Mouse (Mus musculus) neural tube, embryonic 15.5 days (tissue): ENCODE results near the gene Cplx1. TPM values are rescaled to one million over a fixed set of nuclear protein-coding genes. Genes with fewer than 3 reads are reported as not detected.
A peak's percentile ranks its signal among the peaks of the same experiment; 100 is the strongest.

Experiments used
- ATAC-seq: fragments of 200-750 bp; cut with Nextera tagmentation; 2 replicates; pipeline ENCODE4 v1.8.0; 2017; ENCODE audit warnings: mild to moderate bottlenecking, moderate TSS enrichment, moderate library complexity; ENCODE audit not compliant: low FRiP score
- H3K27ac ChIP-seq: fragments of 300-500 bp; sonication (generic); replicated peaks from 2 replicates; pipeline ENCODE4 v1.5.1; 2015; ENCODE audit warnings: mild to moderate bottlenecking, inconsistent platforms
- H3K27me3 ChIP-seq: fragments of 300-500 bp; sonication (generic); replicated peaks from 2 replicates; pipeline ENCODE4 v1.6.1; 2015; ENCODE audit warnings: inconsistent platforms
- H3K36me3 ChIP-seq: fragments of 300-500 bp; sonication (generic); 2 replicates; pipeline ENCODE4 v1.6.1; 2015; ENCODE audit warnings: inconsistent platforms
- H3K4me1 ChIP-seq: fragments of 300-500 bp; sonication (generic); 2 replicates; pipeline ENCODE4 v1.6.1; 2015; ENCODE audit warnings: inconsistent platforms
- H3K4me2 ChIP-seq: fragments of 300-500 bp; sonication (generic); 2 replicates; pipeline ENCODE4 v1.6.1; 2015; ENCODE audit warnings: inconsistent platforms, mild to moderate bottlenecking, moderate library complexity
- H3K4me3 ChIP-seq: fragments of 300-500 bp; sonication (generic); replicated peaks from 2 replicates; pipeline ENCODE4 v1.5.1; 2015; ENCODE audit warnings: mild to moderate bottlenecking, inconsistent platforms
- H3K9ac ChIP-seq: fragments of 300-500 bp; sonication (generic); replicated peaks from 2 replicates; pipeline ENCODE4 v1.6.1; 2015; ENCODE audit warnings: mild to moderate bottlenecking, inconsistent platforms
- H3K9me3 ChIP-seq: fragments of 300-500 bp; sonication (generic); replicated peaks from 2 replicates; pipeline ENCODE4 v1.6.1; 2016; ENCODE audit warnings: inconsistent platforms
- WGBS: fragments of 180-500 bp; shearing (Covaris S2); methylation state at CpG from one replicate; pipeline ENCODE4 v1.1.7; 2015; ENCODE audit warnings: mixed read lengths; 5-methylcytosine and 5-hydroxymethylcytosine counted together
- polyA plus RNA-seq: library from polyadenylated mRNA; unstranded; fragments of >200 nt; fragmentation: Nextera tagmentation; extraction: Ambion mirVana; gene quantifications from 2 replicates; pipeline ENCODE4 v1.2.1, GENCODE M21; 2015

Gene Cplx1
- polyA plus RNA-seq, 1 experiment from 2014 or later: 285 TPM

- H3K36me3 ChIP-seq: peaks cover 5% of the 10 kb centered on the region; the same call in 1 of the 2 replicates
- H3K4me3 ChIP-seq: peak overlapping the region; percentile 55
- H3K9ac ChIP-seq: peak overlapping the region; percentile 64
- peaks cover 34% of the 10 kb centered on the region for H3K4me1 ChIP-seq
- peak; percentile 7; the same call in 1 of the 2 replicates for ATAC-seq
- H3K27me3 ChIP-seq: peaks cover 21% of the 10 kb centered on the region
- H3K9me3 ChIP-seq: no peaks in the 10 kb centered on the region
- peak overlapping the region; percentile 87 for H3K27ac ChIP-seq
- 11% methylated on average over 7 of the region's 7 CpGs for WGBS
- peak overlapping the region; percentile 76 for H3K4me2 ChIP-seq
Observed at GRCm38 (mm10) chr5:108549137-108549488, 711 bp downstream of the Cplx1 start.

DNA sequence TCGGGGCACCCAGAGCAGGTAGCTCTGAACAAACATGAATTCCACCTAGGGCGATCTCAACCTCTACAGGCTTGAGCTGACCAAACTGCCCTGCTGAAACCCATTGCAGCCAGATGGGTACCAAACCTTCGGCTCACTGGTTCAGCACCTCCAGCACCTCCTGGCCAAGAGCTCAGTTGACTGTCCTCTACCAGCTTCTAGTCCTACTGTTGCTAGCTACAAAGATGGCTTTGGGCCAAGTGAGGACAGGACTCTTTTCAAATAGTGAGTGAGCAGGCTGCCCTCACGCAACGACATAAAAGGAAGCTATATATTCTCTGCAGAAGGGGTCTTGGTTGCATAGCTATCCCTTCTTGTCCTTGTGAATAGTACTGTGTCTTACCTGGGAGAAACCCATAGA is 2.2 kb downstream of the Cplx1 start:
- H3K4me2 ChIP-seq: peak overlapping the region; percentile 76
- H3K27ac ChIP-seq: no peak overlapping the region
- H3K27me3 ChIP-seq: peaks cover 21% of the 10 kb centered on the region
- ATAC-seq: no peak
- no peak overlapping the region for H3K4me3 ChIP-seq
- peaks cover 34% of the 10 kb centered on the region for H3K4me1 ChIP-seq
- no peaks in the 10 kb centered on the region for H3K9me3 ChIP-seq
- H3K36me3 ChIP-seq: peaks cover 11% of the 10 kb centered on the region
- 90% methylated on average over 5 of the region's 5 CpGs for WGBS
- no peak overlapping the region for H3K9ac ChIP-seq

DNA sequence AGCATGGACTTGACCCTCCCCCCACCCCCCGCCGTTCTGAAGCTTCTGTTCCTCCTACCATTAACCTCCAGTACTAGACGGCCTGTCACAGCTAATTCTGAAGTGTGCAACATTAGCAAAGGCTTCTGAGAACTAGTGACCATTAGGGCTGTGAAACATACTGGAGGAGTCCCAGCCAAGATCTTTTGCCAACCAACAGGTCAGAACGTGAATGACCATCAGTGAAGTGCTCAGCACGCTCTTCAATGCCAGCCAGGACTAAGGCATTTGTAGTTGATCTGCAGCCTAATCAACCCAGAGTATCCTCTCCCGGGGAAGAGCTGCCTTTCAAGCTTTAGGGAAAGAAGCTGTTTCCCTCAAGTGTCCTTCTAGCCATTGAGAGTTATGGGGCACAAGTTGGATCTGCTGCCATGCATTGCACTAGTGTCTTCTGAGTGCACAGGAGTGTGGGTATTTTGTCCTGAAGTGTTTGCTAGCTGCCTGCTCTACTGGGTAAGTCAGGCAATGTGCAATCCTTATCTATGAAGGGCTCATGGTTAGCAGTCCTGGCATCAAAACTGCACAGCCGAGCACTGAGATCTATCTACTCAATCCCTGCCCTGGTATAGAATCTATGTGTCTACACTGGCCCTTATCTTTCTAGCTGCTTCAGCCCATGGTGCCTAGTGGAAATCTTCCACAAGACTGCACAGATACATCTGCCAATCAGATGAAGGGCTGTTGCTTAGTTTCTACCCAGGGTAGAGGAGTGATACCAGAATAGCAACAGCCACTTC is 6.1 kb downstream of the Cplx1 start:
- ATAC-seq: no peak
- H3K27ac ChIP-seq: no peak overlapping the region
- 73% methylated on average over 7 of the region's 7 CpGs for WGBS
- no peak overlapping the region for H3K4me3 ChIP-seq
- peaks cover 16% of the 10 kb centered on the region for H3K4me1 ChIP-seq
- H3K9me3 ChIP-seq: no peaks in the 10 kb centered on the region
- H3K4me2 ChIP-seq: no peak overlapping the region
- H3K27me3 ChIP-seq: peaks cover 4% of the 10 kb centered on the region; the same call in 1 of the 2 replicates
- H3K9ac ChIP-seq: no peak overlapping the region
- H3K36me3 ChIP-seq: peaks cover 24% of the 10 kb centered on the region

GRCm38 (mm10) chr5:108534188-108534587 is 15.6 kb downstream of the Cplx1 start:
- Histone ChIP-seq H3K9ac (no peak overlapping the region), H3K4me3 (no peak overlapping the region), H3K4me1 (no peaks in the 10 kb centered on the region), H3K36me3 (peaks cover 21% of the 10 kb centered on the region), H3K4me2 (no peak overlapping the region), H3K27ac (no peak overlapping the region), H3K9me3 (peaks cover 5% of the 10 kb centered on the region; the same call in 1 of the 2 replicates), H3K27me3 (no peaks in the 10 kb centered on the region)
- no peak for ATAC-seq
- WGBS: 97% methylated on average over 2 of the region's 2 CpGs

DNA sequence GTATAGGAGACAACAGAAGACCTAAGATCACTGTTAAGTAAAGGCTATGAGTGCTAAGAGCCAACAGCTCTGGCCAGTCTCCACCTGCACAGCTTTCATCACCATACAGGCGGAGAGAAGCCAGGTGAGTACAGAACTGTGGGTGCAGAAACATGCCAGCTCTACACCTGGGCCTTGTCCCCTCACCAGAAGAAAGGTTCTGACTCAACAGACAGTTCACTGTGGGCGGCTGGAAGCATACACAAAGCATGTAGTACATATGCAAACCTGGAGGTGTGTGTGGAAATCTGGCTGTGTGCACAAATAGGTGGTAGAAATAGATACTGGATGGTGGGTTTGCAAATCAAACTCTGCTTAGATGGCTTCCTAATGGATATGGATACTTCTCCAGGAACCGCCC is 27.2 kb downstream of the Cplx1 start:
- H3K4me1 ChIP-seq: no peaks in the 10 kb centered on the region
- no peak overlapping the region for H3K27ac ChIP-seq
- no peak for ATAC-seq
- H3K9ac ChIP-seq: no peak overlapping the region
- H3K36me3 ChIP-seq: peaks cover 42% of the 10 kb centered on the region
- no peak overlapping the region for H3K4me3 ChIP-seq
- no peaks in the 10 kb centered on the region for H3K27me3 ChIP-seq
- WGBS: 90% methylated on average over 3 of the region's 3 CpGs
- H3K4me2 ChIP-seq: no peak overlapping the region
- no peaks in the 10 kb centered on the region for H3K9me3 ChIP-seq

DNA sequence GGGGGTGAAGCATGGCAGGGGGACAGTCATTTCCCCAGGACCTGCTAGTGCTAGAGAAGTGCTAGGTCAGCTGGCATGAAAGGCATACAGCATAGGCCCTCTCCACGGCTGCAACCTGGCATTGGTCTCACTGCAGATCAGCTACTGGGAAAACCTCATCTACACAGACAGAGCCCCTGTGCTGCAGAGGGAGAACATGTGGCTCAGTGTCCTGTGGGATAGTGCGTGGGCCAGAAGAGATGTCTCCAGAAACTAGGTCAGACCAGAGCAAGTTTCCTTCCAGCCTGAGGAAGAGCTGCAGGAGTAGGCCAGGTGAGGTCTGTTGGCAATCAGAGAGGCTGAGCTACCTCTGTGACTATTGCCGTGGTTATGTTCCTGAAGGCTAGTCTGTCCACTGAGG is 27.9 kb downstream of the Cplx1 start:
- Histone ChIP-seq H3K4me3 (no peak overlapping the region), H3K36me3 (peaks cover 37% of the 10 kb centered on the region), H3K27me3 (no peaks in the 10 kb centered on the region), H3K9me3 (no peaks in the 10 kb centered on the region), H3K4me1 (no peaks in the 10 kb centered on the region), H3K27ac (no peak overlapping the region), H3K9ac (no peak overlapping the region), H3K4me2 (no peak overlapping the region)
- WGBS: 79% methylated on average over 3 of the region's 3 CpGs
- ATAC-seq: no peak

- H3K36me3 ChIP-seq: peaks cover 37% of the 10 kb centered on the region
- WGBS: 44% methylated on average over 2 of the region's 2 CpGs
Observed at GRCm38 (mm10) chr5:108521016-108521415, 28.8 kb downstream of the Cplx1 start.

GRCm38 (mm10) chr5:108520153-108520552 is 29.7 kb downstream of the Cplx1 start:
- no peak for ATAC-seq
- H3K27me3 ChIP-seq: no peaks in the 10 kb centered on the region
- no peak overlapping the region for H3K9ac ChIP-seq
- H3K36me3 ChIP-seq: peaks cover 34% of the 10 kb centered on the region
- H3K9me3 ChIP-seq: no peaks in the 10 kb centered on the region
- no peak overlapping the region for H3K27ac ChIP-seq
- H3K4me3 ChIP-seq: no peak overlapping the region
- no peak overlapping the region for H3K4me2 ChIP-seq
- no peaks in the 10 kb centered on the region for H3K4me1 ChIP-seq
- WGBS: 79% methylated on average over 7 of the region's 7 CpGs

More at GRCm38 (mm10) chr5:108521016-108521415, 28.8 kb downstream of the Cplx1 start:
- no peak overlapping the region for H3K4me2 ChIP-seq
- no peak overlapping the region for H3K27ac ChIP-seq
- H3K27me3 ChIP-seq: no peaks in the 10 kb centered on the region
- no peak overlapping the region for H3K9ac ChIP-seq
- H3K9me3 ChIP-seq: no peaks in the 10 kb centered on the region
- no peak for ATAC-seq
- H3K4me1 ChIP-seq: no peaks in the 10 kb centered on the region
- H3K4me3 ChIP-seq: no peak overlapping the region

DNA sequence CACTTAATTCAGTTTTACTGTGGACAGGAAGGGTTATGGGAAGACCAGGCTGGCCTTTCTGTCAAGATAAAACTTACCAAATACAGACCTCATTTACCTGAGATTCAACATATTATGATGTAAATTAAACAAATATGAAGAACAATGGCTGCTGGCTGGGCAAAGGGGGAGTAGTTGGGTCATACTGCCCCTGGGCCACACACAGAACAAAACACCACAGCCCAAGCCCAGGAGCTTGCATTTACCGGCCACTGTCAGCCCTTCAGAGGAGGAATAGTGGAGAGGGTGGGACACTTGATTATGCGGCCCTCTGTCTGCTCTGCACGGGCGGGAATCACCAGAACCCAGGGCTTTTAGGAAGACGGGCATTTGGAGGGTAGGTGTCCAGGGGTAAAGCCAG is 30.9 kb downstream of the Cplx1 start:
- 71% methylated on average over 5 of the region's 5 CpGs for WGBS
- Histone ChIP-seq H3K27me3 (no peaks in the 10 kb centered on the region), H3K4me2 (no peak overlapping the region), H3K9ac (no peak overlapping the region), H3K36me3 (peaks cover 27% of the 10 kb centered on the region; the same call in 1 of the 2 replicates), H3K4me3 (no peak overlapping the region), H3K27ac (no peak overlapping the region), H3K9me3 (no peaks in the 10 kb centered on the region), H3K4me1 (no peaks in the 10 kb centered on the region)
- no peak for ATAC-seq

GRCm38 (mm10) chr5:108518106-108518885 is 31.5 kb downstream of the Cplx1 start:
- no peaks in the 10 kb centered on the region for H3K27me3 ChIP-seq
- H3K4me3 ChIP-seq: no peak overlapping the region
- ATAC-seq: no peak
- H3K36me3 ChIP-seq: peaks cover 27% of the 10 kb centered on the region; the same call in 1 of the 2 replicates
- no peaks in the 10 kb centered on the region for H3K4me1 ChIP-seq
- 81% methylated on average over 9 of the region's 9 CpGs for WGBS
- no peak overlapping the region for H3K27ac ChIP-seq
- no peaks in the 10 kb centered on the region for H3K9me3 ChIP-seq
- no peak overlapping the region for H3K4me2 ChIP-seq
- no peak overlapping the region for H3K9ac ChIP-seq

DNA sequence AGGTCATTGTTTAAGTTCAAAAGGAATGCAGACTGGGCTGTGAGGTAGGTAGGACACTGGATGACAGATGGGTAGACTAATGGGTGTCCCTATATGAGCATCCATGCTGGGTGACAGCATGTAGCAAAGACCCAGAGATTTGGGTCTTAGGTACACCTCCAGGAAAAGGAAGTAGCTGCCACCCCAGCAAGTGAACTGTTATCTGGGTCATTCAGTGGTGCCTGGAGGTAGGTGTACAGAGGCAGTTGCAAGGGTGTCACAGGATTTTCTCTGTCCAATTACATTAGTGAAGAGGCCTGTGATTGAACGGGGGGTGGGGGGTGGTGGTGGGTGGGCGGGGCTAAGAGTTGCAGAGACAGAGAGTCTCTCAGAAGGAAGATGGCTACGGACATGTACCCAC is 33.2 kb downstream of the Cplx1 start:
- Histone ChIP-seq H3K9ac (no peak overlapping the region), H3K9me3 (no peaks in the 10 kb centered on the region), H3K4me2 (no peak overlapping the region), H3K36me3 (peaks cover 20% of the 10 kb centered on the region; the same call in 1 of the 2 replicates), H3K27me3 (no peaks in the 10 kb centered on the region), H3K27ac (no peak overlapping the region), H3K4me3 (no peak overlapping the region), H3K4me1 (no peaks in the 10 kb centered on the region)
- WGBS: 98% methylated on average over 3 of the region's 3 CpGs
- no peak for ATAC-seq
